Mouse (Mus musculus) thymus, postnatal 10 days (tissue): ENCODE measurements around the gene Olfr1390.
"Not testable (repeated sequence)": the region's sequence is repeated elsewhere in the genome, so short reads cannot be mapped to it uniquely, and the experiment has no call there.

Experiments
- DNase-seq, 2 experiments: peaks; one replicate each; pipeline ENCODE4 v3.0.0; 2021; ENCODE audit warnings: low spot score in 2 of 2

Gene Olfr1390

GRCm38 (mm10) chr11:49334888-49335287 lies at the start of gene Olfr1390:
Gene Olfr1390, plus strand, starts transcription at chr11:49335188.
- DNase-seq, result no peak

- no peak for DNase-seq
These were observed 47.7 kb upstream of the Olfr1390 start for GRCm38 (mm10) chr11:49287251-49287650.

- no peak for DNase-seq
These were observed 42.2 kb upstream of the Olfr1390 start for GRCm38 (mm10) chr11:49292777-49293176.

GRCm38 (mm10) chr11:49304441-49304840 lies 30.5 kb upstream of the Olfr1390 start, which contains the start of gene Olfr10:
Gene Olfr10, plus strand, starts transcription at chr11:49304741.
- DNase-seq, result no peak

- DNase-seq, result not testable (repeated sequence)
These were observed 26.4 kb upstream of the Olfr1390 start for GRCm38 (mm10) chr11:49308547-49308946.

GRCm38 (mm10) chr11:49322442-49322841 lies 12.5 kb upstream of the Olfr1390 start, which contains the start of gene Olfr1391:
Gene Olfr1391, plus strand, starts transcription at chr11:49322742.
- no peak for DNase-seq

GRCm38 (mm10) chr11:49326726-49327125 lies 8.3 kb upstream of the Olfr1390 start:
- no peak for DNase-seq

GRCm38 (mm10) chr11:49329686-49330085 lies 5.3 kb upstream of the Olfr1390 start:
- DNase-seq, result no peak

GRCm38 (mm10) chr11:49337150-49337832 lies 2.3 kb downstream of the Olfr1390 start:
- no peak for DNase-seq

- no peak for DNase-seq
These were observed 48.1 kb downstream of the Olfr1390 start for GRCm38 (mm10) chr11:49383133-49383532.

- not testable (repeated sequence) for DNase-seq
These were observed 51.1 kb downstream of the Olfr1390 start for GRCm38 (mm10) chr11:49386118-49386517.
